Mouse (Mus musculus) heart, embryonic 11.5 days (tissue): ENCODE measurements around the gene Abcb11. TPM values are rescaled to one million over a fixed set of nuclear protein-coding genes. Genes with fewer than 3 reads are reported as not detected.
A peak's percentile ranks its signal among the peaks of the same experiment; 100 is the strongest.

Experiments used
- ATAC-seq: fragments of 200-750 bp; cut with Nextera tagmentation; replicated peaks from 2 replicates; pipeline ENCODE4 v1.8.0; 2017; ENCODE audit warnings: moderate library complexity; ENCODE audit not compliant: insufficient number of reproducible peaks, low FRiP score, low TSS enrichment
- H3K27ac ChIP-seq: fragments of 300-500 bp; sonication (generic); 2 replicates; pipeline ENCODE4 v1.5.1; 2014; ENCODE audit warnings: mild to moderate bottlenecking, low read depth, low read length
- H3K27me3 ChIP-seq: fragments of 300-500 bp; sonication (generic); 2 replicates; pipeline ENCODE4 v1.6.1; 2014; ENCODE audit warnings: mild to moderate bottlenecking, low read length, mixed read lengths; ENCODE audit not compliant: control insufficient read depth, insufficient read depth
- H3K36me3 ChIP-seq: fragments of 300-500 bp; sonication (generic); 2 replicates; pipeline ENCODE4 v1.6.1; 2014; ENCODE audit warnings: mild to moderate bottlenecking, low read length, moderate library complexity, mixed read lengths; ENCODE audit not compliant: control insufficient read depth, insufficient read depth
- H3K4me1 ChIP-seq: fragments of 300-500 bp; sonication (generic); 2 replicates; pipeline ENCODE4 v1.6.1; 2014; ENCODE audit warnings: low read length; ENCODE audit not compliant: control insufficient read depth, insufficient read depth
- H3K4me2 ChIP-seq: fragments of 300-500 bp; sonication (generic); 2 replicates; pipeline ENCODE4 v1.6.1; 2014; ENCODE audit warnings: mild to moderate bottlenecking, moderate library complexity
- H3K4me3 ChIP-seq: fragments of 300-500 bp; sonication (generic); 2 replicates; pipeline ENCODE4 v1.5.1; 2014; ENCODE audit warnings: low read depth, low read length
- H3K9ac ChIP-seq: fragments of 300-500 bp; sonication (generic); 2 replicates; pipeline ENCODE4 v1.6.1; 2014; ENCODE audit warnings: mild to moderate bottlenecking, low read depth, low read length, moderate library complexity
- H3K9me3 ChIP-seq: fragments of 300-500 bp; sonication (generic); replicated peaks from 2 replicates; pipeline ENCODE4 v1.6.1; 2016; ENCODE audit warnings: low read length; ENCODE audit not compliant: control insufficient read depth
- WGBS: fragments of 180-500 bp; shearing (Covaris S2); extraction: QIAGEN DNeasy Blood & Tissue Kit; methylation state at CpG from one replicate; pipeline ENCODE4 v1.1.7; 2014; ENCODE audit not compliant: insufficient replicate concordance; 5-methylcytosine and 5-hydroxymethylcytosine counted together
- polyA plus RNA-seq: library from polyadenylated mRNA; unstranded; fragments of >200 nt; fragmentation: Nextera tagmentation; extraction: Ambion mirVana; gene quantifications from 2 replicates; pipeline ENCODE4 v1.2.1, GENCODE M21; 2014

Abcb11 gene
- polyA plus RNA-seq, 1 experiment from 2014 or later = not detected

- no peak overlapping the region for H3K9ac ChIP-seq
- H3K27ac ChIP-seq = no peak overlapping the region
- H3K4me1 ChIP-seq = no peaks in the 10 kb centered on the region
- H3K4me2 ChIP-seq = no peak overlapping the region
- ATAC-seq = no peak
- H3K36me3 ChIP-seq = no peaks in the 10 kb centered on the region
- WGBS = 78% methylated on average over 7 of the region's 7 CpGs
- no peak overlapping the region for H3K4me3 ChIP-seq
- H3K9me3 ChIP-seq = no peaks in the 10 kb centered on the region
- H3K27me3 ChIP-seq = no peaks in the 10 kb centered on the region
Measured at GRCm38 (mm10) chr2:69215242-69215641, 127.2 kb downstream of the Abcb11 start.

GRCm38 (mm10) chr2:69212652-69213051, 129.8 kb downstream of the Abcb11 start:
- H3K4me2 ChIP-seq = no peak overlapping the region
- H3K4me3 ChIP-seq = no peak overlapping the region
- H3K27ac ChIP-seq = no peak overlapping the region
- WGBS = 72% methylated on average over 10 of the region's 10 CpGs
- no peak for ATAC-seq
- no peaks in the 10 kb centered on the region for H3K36me3 ChIP-seq
- no peak overlapping the region for H3K9ac ChIP-seq
- no peaks in the 10 kb centered on the region for H3K9me3 ChIP-seq
- no peaks in the 10 kb centered on the region for H3K4me1 ChIP-seq
- no peaks in the 10 kb centered on the region for H3K27me3 ChIP-seq

- 76% methylated on average over 7 of the region's 7 CpGs for WGBS
- no peak within 1 kb of the TSS for H3K4me2 ChIP-seq
- ATAC-seq = no peak
Measured at GRCm38 (mm10) chr2:69210773-69211172, 131.6 kb downstream of the Abcb11 start, which contains the start of gene G6pc2. Gene G6pc2 (plus strand): TSS chr2:69211073.

GRCm38 (mm10) chr2:69209684-69210083, 132.7 kb downstream of the Abcb11 start:
- WGBS = 75% methylated on average over 3 of the region's 3 CpGs
- Histone ChIP-seq H3K9me3 (no peaks in the 10 kb centered on the region), H3K4me3 (no peak overlapping the region), H3K27me3 (no peaks in the 10 kb centered on the region), H3K36me3 (no peaks in the 10 kb centered on the region), H3K4me2 (no peak overlapping the region), H3K9ac (no peak overlapping the region), H3K4me1 (no peaks in the 10 kb centered on the region), H3K27ac (no peak overlapping the region)
- ATAC-seq = no peak

More at GRCm38 (mm10) chr2:69210773-69211172, 131.6 kb downstream of the Abcb11 start, which contains the start of gene G6pc2:
- no peaks in the 10 kb centered on the region for H3K4me1 ChIP-seq
- H3K27me3 ChIP-seq = no peaks in the 10 kb centered on the region
- no peaks in the 10 kb centered on the region for H3K36me3 ChIP-seq
- H3K4me3 ChIP-seq = no peak within 1 kb of the TSS
- H3K9me3 ChIP-seq = no peaks in the 10 kb centered on the region
- no peak within 1 kb of the TSS for H3K9ac ChIP-seq
- H3K27ac ChIP-seq = no peak within 1 kb of the TSS

GRCm38 (mm10) chr2:69206523-69206922, 135.9 kb downstream of the Abcb11 start:
- no peaks in the 10 kb centered on the region for H3K9me3 ChIP-seq
- H3K27ac ChIP-seq = no peak overlapping the region
- peaks cover 6% of the 10 kb centered on the region for H3K36me3 ChIP-seq
- WGBS = 14% methylated on average over 7 of the region's 7 CpGs
- H3K4me3 ChIP-seq = peak overlapping the region; percentile 86
- H3K4me1 ChIP-seq = 0 out of 2 replicates have a peak, but pooled peaks cover 2% of the 10 kb centered on the region
- H3K4me2 ChIP-seq = peak overlapping the region; percentile 52
- H3K9ac ChIP-seq = no peak overlapping the region
- ATAC-seq = 0 out of 2 replicates have a peak, but pooled peaks have one; percentile 46
- no peaks in the 10 kb centered on the region for H3K27me3 ChIP-seq

- peak within 1 kb of the TSS; percentile 86 for H3K4me3 ChIP-seq
Measured at GRCm38 (mm10) chr2:69205791-69206351, 136.5 kb downstream of the Abcb11 start, which contains the start of gene Spc25. Gene Spc25 (minus strand): TSS chr2:69206194.

GRCm38 (mm10) chr2:69205185-69205584, 137.2 kb downstream of the Abcb11 start:
- no peaks in the 10 kb centered on the region for H3K9me3 ChIP-seq
- 0 out of 2 replicates have a peak, but pooled peaks cover 2% of the 10 kb centered on the region for H3K4me1 ChIP-seq
- peak overlapping the region; percentile 61 for H3K4me2 ChIP-seq
- H3K4me3 ChIP-seq = peak overlapping the region; percentile 86
- H3K27me3 ChIP-seq = no peaks in the 10 kb centered on the region
- no peak for ATAC-seq
- peak overlapping the region; percentile 91 for H3K9ac ChIP-seq
- peaks cover 10% of the 10 kb centered on the region for H3K36me3 ChIP-seq
- 17% methylated on average over 6 of the region's 6 CpGs for WGBS
- H3K27ac ChIP-seq = no peak overlapping the region

More at GRCm38 (mm10) chr2:69205791-69206351, 136.5 kb downstream of the Abcb11 start, which contains the start of gene Spc25:
- Histone ChIP-seq H3K9me3 (no peaks in the 10 kb centered on the region), H3K27me3 (no peaks in the 10 kb centered on the region), H3K9ac (peak within 1 kb of the TSS; percentile 91), H3K36me3 (peaks cover 10% of the 10 kb centered on the region), H3K27ac (peak within 1 kb of the TSS; percentile 58; the same call in 1 of the 2 replicates), H3K4me2 (peak within 1 kb of the TSS; percentile 61), H3K4me1 (0 out of 2 replicates have a peak, but pooled peaks cover 2% of the 10 kb centered on the region)
- ATAC-seq = peak; percentile 99
- WGBS = under 1% methylated on average over 45 of the region's 46 CpGs

GRCm38 (mm10) chr2:69193555-69193954, 148.9 kb downstream of the Abcb11 start:
- Histone ChIP-seq H3K4me1 (no peaks in the 10 kb centered on the region), H3K4me3 (no peak overlapping the region), H3K9ac (no peak overlapping the region), H3K9me3 (no peaks in the 10 kb centered on the region), H3K4me2 (no peak overlapping the region), H3K36me3 (peaks cover 13% of the 10 kb centered on the region), H3K27me3 (no peaks in the 10 kb centered on the region), H3K27ac (no peak overlapping the region)
- 85% methylated on average over 5 of the region's 5 CpGs for WGBS
- no peak for ATAC-seq

GRCm38 (mm10) chr2:69191059-69191458, 151.4 kb downstream of the Abcb11 start:
- no peak overlapping the region for H3K4me2 ChIP-seq
- no peak overlapping the region for H3K9ac ChIP-seq
- H3K36me3 ChIP-seq = peaks cover 13% of the 10 kb centered on the region
- H3K27me3 ChIP-seq = no peaks in the 10 kb centered on the region
- H3K4me3 ChIP-seq = no peak overlapping the region
- H3K27ac ChIP-seq = no peak overlapping the region
- H3K4me1 ChIP-seq = no peaks in the 10 kb centered on the region
- ATAC-seq = no peak
- 78% methylated on average over 5 of the region's 5 CpGs for WGBS
- H3K9me3 ChIP-seq = no peaks in the 10 kb centered on the region
